Mouse (Mus musculus) kidney, postnatal 25 days (tissue): ENCODE data around the gene Lrrc58.

Source experiments
- DNase-seq, 2 experiments: peaks; one replicate each; pipeline ENCODE4 v3.0.0; 2021; ENCODE audit warnings: mixed read lengths in 2 of 2

Lrrc58 gene

DNA sequence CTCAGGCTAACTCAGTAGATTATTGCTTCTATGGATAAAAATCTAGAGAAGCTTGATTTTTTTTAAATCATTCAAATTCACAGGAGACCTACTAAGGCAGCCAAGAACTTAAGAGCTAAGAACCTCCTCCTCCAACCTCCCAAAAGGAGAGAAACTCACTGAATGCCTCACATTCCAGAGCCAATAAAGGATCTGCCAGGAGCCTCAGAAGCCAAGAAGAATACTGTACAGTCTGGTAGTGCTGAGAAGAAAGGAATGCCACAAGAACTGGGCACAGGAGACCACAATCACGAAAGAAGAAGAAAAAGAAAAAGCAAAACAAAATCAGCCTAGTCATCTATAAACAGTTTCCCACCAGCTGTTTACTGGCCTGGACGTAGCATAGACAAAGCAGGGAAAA is 60.8 kb downstream of the Lrrc58 start:
- no peak for DNase-seq

- DNase-seq = no peak
These were observed 61.4 kb downstream of the Lrrc58 start for GRCm38 (mm10) chr16:37929626-37930025.

DNA sequence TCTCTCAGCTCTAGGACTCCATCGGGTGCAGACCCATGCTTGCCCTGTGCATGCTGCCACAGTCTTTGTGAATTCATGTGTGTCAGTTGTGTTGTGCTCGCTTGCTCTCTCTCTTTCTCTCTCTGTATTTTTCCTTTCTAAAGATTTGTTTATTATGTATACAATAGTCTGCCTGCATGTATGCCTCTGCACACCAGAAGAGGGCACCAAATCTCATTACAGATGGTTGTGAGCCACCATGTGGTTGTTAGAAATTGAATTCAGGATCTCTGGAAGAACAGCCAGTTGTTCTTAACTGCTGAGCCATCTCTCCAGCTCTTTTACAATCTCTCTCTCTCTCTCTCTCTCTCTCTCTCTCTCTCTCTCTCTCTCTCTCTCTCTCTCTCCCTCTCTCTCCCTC is 66.7 kb downstream of the Lrrc58 start:
- DNase-seq = no peak

GRCm38 (mm10) chr16:37937276-37937675 is 69.1 kb downstream of the Lrrc58 start:
- no peak for DNase-seq
